Mouse (Mus musculus): Measurements from ENCODE around the gene Zfp57. TPM values are rescaled to one million over a fixed set of nuclear protein-coding genes. Genes with fewer than 3 reads are reported as not detected.

The Zfp57 gene
- 1 to 10 TPM in 3 of 26 experiments, under 1 TPM in 3, not detected in 20; 0.16 to 1.5 (median 0.85) TPM for total RNA-seq (2018; cell fraction: chromatin; rRNA removed)
- total RNA-seq (2018; cell fraction: cytosol; rRNA removed), result under 1 TPM in 2 of 26 experiments, not detected in 24; 0.05 to 0.09 TPM
- total RNA-seq (2018; cell fraction: nucleus; rRNA removed), result 1 to 10 TPM in 1 of 26 experiments, under 1 TPM in 3, not detected in 22; 0.23 to 1.8 (median 0.72) TPM
- polyA plus RNA-seq (2018), result not detected in 3 replicates

DNA sequence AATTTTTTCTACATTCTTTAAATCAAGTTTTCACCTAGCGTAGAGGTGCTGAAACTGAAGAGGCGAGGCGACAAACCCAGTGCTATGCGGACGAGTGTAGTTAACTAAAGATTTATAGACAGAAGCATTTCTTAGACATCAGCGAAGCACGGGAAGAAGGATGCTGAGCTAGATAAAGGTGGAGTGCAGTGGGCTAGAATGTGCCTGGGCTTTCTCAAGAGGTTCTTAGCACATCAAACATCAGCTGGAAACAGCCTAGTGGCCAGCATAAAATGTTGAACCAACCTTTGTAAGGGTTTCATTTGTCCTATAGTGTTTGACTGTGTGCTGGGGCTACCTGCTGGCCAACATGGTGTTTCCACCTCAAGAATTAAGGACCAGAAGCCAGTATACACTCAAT is at the start of gene Zfp57:
TSS of gene Zfp57 (plus strand) at position 301 of the 400 bp plus-strand sequence.
- no peaks in the 10 kb centered on the region for H3K36me3 ChIP-seq (ENCODE audit: inconsistent target)
- H3K4me3 ChIP-seq (ENCODE audit: inconsistent target), result no peak within 1 kb of the TSS
- 96% methylated on average over 7 of the region's 7 CpGs for WGBS (ENCODE audit: missing documents)
- H3K27ac ChIP-seq, result no peak within 1 kb of the TSS
- no peaks in the 10 kb centered on the region for H3K79me2 ChIP-seq (ENCODE audit: inconsistent target)

- 97% methylated on average over 2 of the region's 2 CpGs for WGBS (ENCODE audit: missing documents)
- H3K36me3 ChIP-seq (ENCODE audit: inconsistent target), result peaks cover 34% of the 10 kb centered on the region; the same call in 1 of the 2 replicates
- H3K4me3 ChIP-seq (ENCODE audit: inconsistent target), result no peak overlapping the region
- H3K79me2 ChIP-seq (ENCODE audit: inconsistent target), result peaks cover 19% of the 10 kb centered on the region
- H3K27ac ChIP-seq, result no peak overlapping the region
Observed at GRCm38 (mm10) chr17:36952631-36953030, 48.3 kb upstream of the Zfp57 start.

- peaks cover 34% of the 10 kb centered on the region; the same call in 1 of the 2 replicates for H3K36me3 ChIP-seq (ENCODE audit: inconsistent target)
- H3K79me2 ChIP-seq (ENCODE audit: inconsistent target), result peaks cover 23% of the 10 kb centered on the region
- 100% methylated on average over 1 of the region's 1 CpGs for WGBS (ENCODE audit: missing documents)
- no peak overlapping the region for H3K27ac ChIP-seq
- H3K4me3 ChIP-seq (ENCODE audit: inconsistent target), result no peak overlapping the region
Observed at GRCm38 (mm10) chr17:36953062-36953461, 47.9 kb upstream of the Zfp57 start.

GRCm38 (mm10) chr17:36957999-36958743 is 42.8 kb upstream of the Zfp57 start, which contains the start of the genes Znrd1 and Znrd1as:
Znrd1 (minus strand) TSS chr17:36958559.
Znrd1as (plus strand) TSS chr17:36958592.
- H3K4me3 ChIP-seq (ENCODE audit: inconsistent target), result peak within 1 kb of the TSS; percentile 94
- WGBS (ENCODE audit: missing documents), result 1% methylated on average over 45 of the region's 46 CpGs
- H3K36me3 ChIP-seq (ENCODE audit: inconsistent target), result peaks cover 22% of the 10 kb centered on the region; the same call in 1 of the 2 replicates
- peaks cover 9% of the 10 kb centered on the region; the same call in 1 of the 2 replicates for H3K79me2 ChIP-seq (ENCODE audit: inconsistent target)
- peak within 1 kb of the TSS; percentile 56 for H3K27ac ChIP-seq

DNA sequence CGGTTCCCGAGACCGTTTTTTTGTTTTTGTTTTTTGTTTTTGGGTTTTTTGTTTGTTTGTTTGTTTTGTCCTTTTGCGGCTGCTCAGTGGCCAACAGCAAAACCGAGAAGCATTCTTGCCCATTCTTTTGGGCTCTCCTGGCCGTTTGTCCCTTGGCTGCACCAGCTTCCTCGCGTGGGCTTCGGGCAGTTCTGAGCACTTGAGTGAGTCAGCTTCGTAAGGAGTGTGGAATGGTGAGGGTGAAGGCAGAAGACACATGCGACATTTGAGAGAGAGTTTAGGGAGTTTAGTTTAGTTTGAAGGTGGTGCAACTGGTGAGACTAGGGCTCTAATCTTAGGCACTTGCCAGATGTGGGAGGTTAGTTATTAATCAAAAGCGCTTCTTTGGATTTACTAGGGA is 42.1 kb upstream of the Zfp57 start:
- peak overlapping the region; percentile 94 for H3K4me3 ChIP-seq (ENCODE audit: inconsistent target)
- 36% methylated on average over 12 of the region's 12 CpGs for WGBS (ENCODE audit: missing documents)
- peak overlapping the region; percentile 56 for H3K27ac ChIP-seq
- H3K36me3 ChIP-seq (ENCODE audit: inconsistent target), result peaks cover 22% of the 10 kb centered on the region; the same call in 1 of the 2 replicates
- peaks cover 9% of the 10 kb centered on the region; the same call in 1 of the 2 replicates for H3K79me2 ChIP-seq (ENCODE audit: inconsistent target)

GRCm38 (mm10) chr17:36961125-36961524 is 39.8 kb upstream of the Zfp57 start:
- 85% methylated on average over 1 of the region's 1 CpGs for WGBS (ENCODE audit: missing documents)
- peaks cover 6% of the 10 kb centered on the region; the same call in 1 of the 2 replicates for H3K36me3 ChIP-seq (ENCODE audit: inconsistent target)
- H3K27ac ChIP-seq, result no peak overlapping the region
- peaks cover 9% of the 10 kb centered on the region; the same call in 1 of the 2 replicates for H3K79me2 ChIP-seq (ENCODE audit: inconsistent target)
- H3K4me3 ChIP-seq (ENCODE audit: inconsistent target), result no peak overlapping the region

DNA sequence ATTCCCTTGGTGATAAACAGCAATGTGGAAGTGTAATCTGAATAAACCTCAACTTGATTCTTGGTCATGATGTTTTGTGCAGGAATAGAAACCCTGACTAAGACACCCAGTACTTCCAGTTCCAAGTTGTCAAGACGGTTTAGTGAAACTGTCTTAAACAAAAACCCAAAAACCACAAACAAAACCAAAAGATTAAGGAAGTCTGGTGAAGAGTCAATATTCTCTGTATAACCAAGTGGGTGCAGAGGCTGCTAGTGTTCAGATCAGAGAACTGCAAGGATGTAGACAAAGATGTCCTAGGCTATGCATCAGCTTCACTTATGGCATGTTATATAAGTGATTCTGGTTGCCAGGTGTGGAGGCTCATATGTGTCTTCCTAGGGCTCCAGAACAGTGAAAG is 34.1 kb upstream of the Zfp57 start:
- Histone ChIP-seq H3K79me2 (ENCODE audit: inconsistent target) (no peaks in the 10 kb centered on the region), H3K36me3 (ENCODE audit: inconsistent target) (no peaks in the 10 kb centered on the region)
- WGBS (ENCODE audit: missing documents), result 9% methylated on average over 1 of the region's 1 CpGs

DNA sequence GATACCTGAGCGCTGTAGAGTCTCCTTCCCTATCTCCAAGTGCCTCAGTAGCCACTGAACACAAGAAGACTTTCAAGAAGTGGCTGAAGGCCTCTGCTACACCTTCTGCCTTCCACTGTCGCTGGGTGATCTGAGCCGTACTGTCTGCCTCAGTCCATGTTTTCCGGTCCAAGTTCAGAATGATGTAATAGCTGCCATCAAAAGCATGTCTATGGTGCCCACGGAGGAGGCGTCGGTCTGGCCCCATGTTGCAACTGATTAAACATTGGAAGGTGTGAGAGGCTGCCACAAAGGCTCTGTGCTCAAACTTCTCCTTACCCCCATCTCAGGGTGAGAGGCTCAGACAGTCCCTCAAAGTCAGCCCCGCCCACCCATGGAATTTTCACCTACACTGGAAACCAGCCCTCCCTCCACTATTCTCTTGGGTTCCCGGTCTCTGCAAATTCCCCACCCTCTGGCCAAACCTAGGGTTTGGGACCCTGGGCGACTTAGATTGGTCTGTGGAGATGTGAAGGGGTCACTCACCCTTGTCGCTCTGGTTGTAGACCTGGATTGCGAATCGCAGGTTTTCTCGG is 30.6 kb upstream of the Zfp57 start:
- 80% methylated on average over 14 of the region's 14 CpGs for WGBS (ENCODE audit: missing documents)

More for the DNA sequence above, 34.1 kb upstream of the Zfp57 start:
- no peak overlapping the region for H3K27ac ChIP-seq
- no peak overlapping the region for H3K4me3 ChIP-seq (ENCODE audit: inconsistent target)

GRCm38 (mm10) chr17:36971172-36971850 is 29.7 kb upstream of the Zfp57 start:
- Histone ChIP-seq H3K4me3 (ENCODE audit: inconsistent target) (no peak overlapping the region), H3K36me3 (ENCODE audit: inconsistent target) (no peaks in the 10 kb centered on the region), H3K27ac (no peak overlapping the region), H3K79me2 (ENCODE audit: inconsistent target) (no peaks in the 10 kb centered on the region)
- WGBS (ENCODE audit: missing documents), result 15% methylated on average over 6 of the region's 6 CpGs

More for the DNA sequence above, 30.6 kb upstream of the Zfp57 start:
- Histone ChIP-seq H3K79me2 (ENCODE audit: inconsistent target) (no peaks in the 10 kb centered on the region), H3K27ac (no peak overlapping the region), H3K36me3 (ENCODE audit: inconsistent target) (no peaks in the 10 kb centered on the region), H3K4me3 (ENCODE audit: inconsistent target) (no peak overlapping the region)

DNA sequence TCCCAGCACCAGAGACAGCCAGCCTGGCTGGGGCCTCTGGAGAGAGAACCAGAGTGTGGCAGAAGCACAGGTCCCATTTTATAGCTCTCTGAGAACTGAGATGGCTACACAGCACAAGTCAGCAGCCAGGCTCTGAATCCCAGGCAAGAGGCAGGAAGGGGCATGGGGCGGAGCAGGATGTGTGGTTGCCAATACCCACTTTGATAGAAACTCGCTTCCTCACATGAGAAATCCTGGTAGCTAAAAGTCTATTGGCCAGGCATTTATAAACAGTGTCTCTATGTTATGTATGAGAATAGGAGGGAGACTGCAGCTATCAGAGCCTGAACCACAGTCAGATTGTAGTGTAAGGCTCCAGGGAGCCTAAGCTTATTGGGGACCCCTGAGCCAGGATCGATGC is 28.2 kb upstream of the Zfp57 start:
- Histone ChIP-seq H3K36me3 (ENCODE audit: inconsistent target) (no peaks in the 10 kb centered on the region), H3K4me3 (ENCODE audit: inconsistent target) (no peak overlapping the region), H3K27ac (no peak overlapping the region), H3K79me2 (ENCODE audit: inconsistent target) (no peaks in the 10 kb centered on the region)
- WGBS (ENCODE audit: missing documents), result 48% methylated on average over 3 of the region's 3 CpGs

GRCm38 (mm10) chr17:36973271-36973787 is 27.6 kb upstream of the Zfp57 start:
- no peaks in the 10 kb centered on the region for H3K79me2 ChIP-seq (ENCODE audit: inconsistent target)
- WGBS (ENCODE audit: missing documents), result 88% methylated on average over 8 of the region's 8 CpGs
- no peaks in the 10 kb centered on the region for H3K36me3 ChIP-seq (ENCODE audit: inconsistent target)
- no peak overlapping the region for H3K27ac ChIP-seq
- no peak overlapping the region for H3K4me3 ChIP-seq (ENCODE audit: inconsistent target)

DNA sequence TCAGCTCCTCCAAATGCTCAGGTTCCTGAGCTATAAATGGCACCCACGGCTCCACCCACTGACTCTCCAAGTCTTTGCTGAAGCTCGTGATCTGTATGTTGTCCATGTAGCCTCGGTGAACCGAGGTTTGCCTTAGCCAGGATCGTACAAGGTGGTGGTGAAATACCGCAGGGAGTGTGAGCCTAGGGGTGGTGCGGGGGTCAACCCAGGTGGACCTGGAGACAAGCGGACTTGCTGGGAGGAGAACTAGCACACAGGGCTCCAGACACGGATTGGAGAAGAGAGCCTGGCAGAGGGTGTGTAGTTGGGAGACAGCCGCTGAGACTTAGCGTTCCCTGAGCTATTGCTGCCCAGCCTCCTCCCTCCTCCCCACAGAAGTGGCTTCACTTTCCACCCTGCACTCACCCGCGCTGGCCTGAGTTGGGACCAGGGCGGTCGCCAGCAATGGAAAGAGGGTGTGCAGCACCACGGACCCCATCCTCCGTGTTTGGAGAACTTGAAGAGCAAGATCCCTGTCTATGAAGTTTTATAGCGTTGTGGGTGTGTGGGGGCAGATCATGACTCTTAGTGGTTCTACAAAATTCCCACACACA is 19.6 kb upstream of the Zfp57 start, which contains the start of gene 2410137M14Rik:
TSS of gene 2410137M14Rik (minus strand) at position 17 of the 593 bp plus-strand sequence.
- 34% methylated on average over 18 of the region's 18 CpGs for WGBS (ENCODE audit: missing documents)
- H3K4me3 ChIP-seq (ENCODE audit: inconsistent target), result no peak within 1 kb of the TSS
- no peaks in the 10 kb centered on the region for H3K36me3 ChIP-seq (ENCODE audit: inconsistent target)
- no peak within 1 kb of the TSS for H3K27ac ChIP-seq
- no peaks in the 10 kb centered on the region for H3K79me2 ChIP-seq (ENCODE audit: inconsistent target)

DNA sequence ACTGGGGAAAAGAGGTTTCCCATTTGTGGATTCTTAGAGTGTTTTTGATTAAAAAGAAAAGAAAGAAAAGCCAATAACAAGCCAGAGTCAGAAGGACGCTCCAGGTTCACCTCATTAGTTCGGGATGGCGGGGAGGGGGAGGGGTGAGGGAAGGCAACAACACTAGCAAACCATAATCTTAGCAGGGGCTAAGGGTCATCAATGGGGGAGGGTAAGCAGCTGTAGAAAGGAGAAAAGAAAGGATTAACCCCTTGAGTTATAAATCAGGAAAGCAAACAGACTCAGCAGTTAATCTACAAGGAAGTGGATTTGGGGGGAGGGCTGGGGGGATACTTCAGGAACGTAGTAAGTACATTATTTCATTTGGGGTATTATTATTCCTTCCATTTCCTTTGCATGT is 19.1 kb upstream of the Zfp57 start:
- no peaks in the 10 kb centered on the region for H3K36me3 ChIP-seq (ENCODE audit: inconsistent target)
- H3K79me2 ChIP-seq (ENCODE audit: inconsistent target), result no peaks in the 10 kb centered on the region
- no peak overlapping the region for H3K4me3 ChIP-seq (ENCODE audit: inconsistent target)
- H3K27ac ChIP-seq, result no peak overlapping the region
- WGBS (ENCODE audit: missing documents), result 55% methylated on average over 4 of the region's 4 CpGs
